In genomic region chr19:24901666-24902065, GRCm38 (mm10) we compare ENCODE assay signal across 28 mouse cellular contexts. TPM values are rescaled to one million over a fixed set of nuclear protein-coding genes. Genes with fewer than 3 reads are reported as not detected.
"Had no signal": no experiment of that assay in that cellular context is flagged by ENCODE, and none has a peak within 500 bp of the region (broad histone marks: within the 10 kb centered on the region; RNA-seq: fewer than 3 reads in every experiment).

No protein-coding gene starts in this region.

- H3K4me3 ChIP-seq: kidney, embryonic 15.5 days; left cerebral cortex, adult 2 months; liver, embryonic 13.5 days; midbrain, embryonic 13.5 days; neural tube, embryonic 12.5 days; neural tube, embryonic 15.5 days had no signal

- H3K9me3 ChIP-seq: kidney, embryonic 15.5 days; liver, embryonic 13.5 days; midbrain, embryonic 13.5 days; neural tube, embryonic 12.5 days; neural tube, embryonic 15.5 days had no signal

- H3K27ac ChIP-seq: kidney, embryonic 15.5 days; left cerebral cortex, adult 2 months; liver, embryonic 13.5 days; midbrain, embryonic 13.5 days; neural tube, embryonic 12.5 days; neural tube, embryonic 15.5 days had no signal

- H3K4me2 ChIP-seq: kidney, embryonic 15.5 days; liver, embryonic 13.5 days; midbrain, embryonic 13.5 days; neural tube, embryonic 12.5 days; neural tube, embryonic 15.5 days had no signal

- H3K36me3 ChIP-seq: kidney, embryonic 15.5 days; liver, embryonic 13.5 days; midbrain, embryonic 13.5 days; neural tube, embryonic 12.5 days; neural tube, embryonic 15.5 days had no signal

- H3K9ac ChIP-seq: kidney, embryonic 15.5 days; liver, embryonic 13.5 days; midbrain, embryonic 13.5 days; neural tube, embryonic 12.5 days; neural tube, embryonic 15.5 days had no signal

- ATAC-seq: midbrain, embryonic 13.5 days had no signal

- DNase-seq: kidney, postnatal 10 days; kidney, postnatal 36 days; layer of hippocampus, postnatal 36 days; liver, embryonic 13.5 days; lung, adult 2 months; lung, postnatal 14 days; lung, postnatal 4 days; right cerebral cortex, adult 18-20 months; right cerebral cortex, postnatal 14 days; right cerebral cortex, postnatal 4 days; thymus, postnatal 36 days had no signal

RNA-seq across cellular contexts. Expression of gene Foxd4, which starts 0.7 kb away (rescaled TPM):
- total RNA-seq: layer of hippocampus, adult 8-10 months; layer of hippocampus, postnatal 10 days; layer of hippocampus, postnatal 36 days; left cerebral cortex, adult 2 months; left cerebral cortex, postnatal 10 days; left cerebral cortex, postnatal 36 days; liver, adult 2 months; megakaryocyte-erythroid progenitor cell, adult 5-6 weeks had no signal
- polyA plus RNA-seq: kidney, embryonic 15.5 days; limb, embryonic 11.5 days; liver, adult 2 months; liver, embryonic 13.5 days; lung, embryonic 16.5 days; neural tube, embryonic 12.5 days; neural tube, embryonic 15.5 days; stomach, embryonic 14.5 days; thymus, postnatal 0 days; urinary bladder, adult 2 months had no signal

RNA-seq across cellular contexts. Expression of gene Pgm5, which starts 40.0 kb away (rescaled TPM):
- total RNA-seq: megakaryocyte progenitor cell, adult 5-6 weeks; megakaryocyte-erythroid progenitor cell, adult 5-6 weeks had no signal
